Comparison of ENCODE assay signal across 8 mouse cellular contexts in the genomic region with DNA sequence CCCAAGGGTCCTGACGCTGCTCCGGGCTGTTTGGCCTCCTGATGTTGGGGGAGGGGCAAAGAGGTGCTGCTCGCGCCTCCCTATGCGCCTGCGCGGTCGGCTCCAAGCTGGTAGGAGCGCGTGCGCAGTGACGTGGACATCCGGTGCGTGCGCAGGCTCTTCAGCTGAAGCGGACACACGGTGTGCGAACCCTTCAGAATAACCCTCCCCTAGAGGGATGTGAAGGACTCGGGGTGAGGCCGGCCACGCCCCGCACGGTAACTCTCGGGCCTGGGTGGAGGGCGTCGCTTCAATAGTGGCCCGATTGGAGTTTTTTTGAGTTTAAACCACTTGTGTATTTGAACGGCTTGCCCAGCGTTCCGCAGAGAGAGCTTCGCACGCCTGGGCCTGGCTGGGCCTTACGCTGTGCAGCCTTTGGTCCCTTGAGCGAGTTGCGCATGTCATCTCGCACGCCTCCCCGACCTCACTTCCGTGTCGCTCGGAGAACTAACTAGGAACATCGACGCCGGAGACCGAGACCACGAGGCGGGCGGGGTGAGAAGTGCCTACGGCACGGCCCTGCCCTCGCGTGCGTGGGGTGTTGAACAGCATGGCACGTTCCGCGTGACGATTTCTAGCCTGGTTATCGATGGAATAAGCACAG. TPM values are rescaled to one million over a fixed set of nuclear protein-coding genes. Genes with fewer than 3 reads are reported as not detected.
DNase-seq lines count a peak whose midpoint lies in the region; ATAC-seq and TF ChIP-seq lines count a peak whose summit lies in the region.

A gene (plus strand): TSS at position 139 of the 643 bp plus-strand sequence.

- 0 out of 2 replicates have a peak, but pooled peaks have one; percentile 35 for TF ChIP-seq EP300 in heart, adult 2 months (IDR thresholded peaks at IDR 0.05; ENCODE audit: insufficient read depth, low read depth, low read length)

- peak within 1 kb of the TSS; percentile 59 for H3K4me3 ChIP-seq in embryonic facial prominence, embryonic 14.5 days (ENCODE audit: low read depth, low read length)
- peak within 1 kb of the TSS; percentile 69 for H3K4me3 ChIP-seq in heart, adult 2 months
- peak within 1 kb of the TSS; percentile 66 for H3K4me3 ChIP-seq in limb, embryonic 13.5 days
- peak within 1 kb of the TSS; percentile 70 for H3K4me3 ChIP-seq in midbrain, embryonic 16.5 days (ENCODE audit: low read depth, low read length)

- intact Hi-C loops in heart, adult 2 months (cut with DNase I): loop anchor here (2.0 to 5.0 kb wide), 2 partner anchors 24 to 100 kb away; a partner anchor contains a TSS

- H3K36me3 ChIP-seq in embryonic facial prominence, embryonic 14.5 days (ENCODE audit: control insufficient read depth, insufficient read depth, low read length): peaks cover 2% of the 10 kb centered on the region; the same call in 1 of the 2 replicates
- H3K36me3 ChIP-seq in heart, adult 2 months (ENCODE audit: control insufficient read depth, insufficient read depth, low read length): peaks cover 7% of the 10 kb centered on the region
- H3K36me3 ChIP-seq in limb, embryonic 13.5 days: peaks cover 5% of the 10 kb centered on the region; the same call in 1 of the 2 replicates
- no peaks in the 10 kb centered on the region for H3K36me3 ChIP-seq in midbrain, embryonic 16.5 days (ENCODE audit: control insufficient read depth, insufficient read depth, low read length)

- no peaks in the 10 kb centered on the region for H3K9me3 ChIP-seq in embryonic facial prominence, embryonic 14.5 days (ENCODE audit: control insufficient read depth, low read length)
- no peaks in the 10 kb centered on the region for H3K9me3 ChIP-seq in limb, embryonic 13.5 days
- no peaks in the 10 kb centered on the region for H3K9me3 ChIP-seq in midbrain, embryonic 16.5 days (replicated peaks; ENCODE audit: control insufficient read depth, low read length, poor library complexity, severe bottlenecking)

- peaks cover 7% of the 10 kb centered on the region; the same call in 1 of the 2 replicates for H3K4me1 ChIP-seq in embryonic facial prominence, embryonic 14.5 days (ENCODE audit: control insufficient read depth, insufficient read depth, low read length)
- H3K4me1 ChIP-seq in heart, adult 2 months (ENCODE audit: control insufficient read depth, insufficient read depth, low read length): peaks cover 8% of the 10 kb centered on the region
- H3K4me1 ChIP-seq in limb, embryonic 13.5 days: peaks cover 21% of the 10 kb centered on the region
- H3K4me1 ChIP-seq in midbrain, embryonic 16.5 days (ENCODE audit: control insufficient read depth, insufficient read depth, low read length): peaks cover 18% of the 10 kb centered on the region

- peak within 1 kb of the TSS; percentile 90 for H3K4me2 ChIP-seq in embryonic facial prominence, embryonic 14.5 days (ENCODE audit: low read depth, low read length)
- H3K4me2 ChIP-seq in limb, embryonic 13.5 days (replicated peaks): peak within 1 kb of the TSS; percentile 96
- H3K4me2 ChIP-seq in midbrain, embryonic 16.5 days (ENCODE audit: low read length): peak within 1 kb of the TSS; percentile 99

- peak within 1 kb of the TSS; percentile 92 for H3K27ac ChIP-seq in embryonic facial prominence, embryonic 14.5 days (replicated peaks; ENCODE audit: low read depth, low read length)
- H3K27ac ChIP-seq in heart, adult 2 months: peak within 1 kb of the TSS; percentile 87
- H3K27ac ChIP-seq in limb, embryonic 13.5 days: peak within 1 kb of the TSS; percentile 89
- H3K27ac ChIP-seq in midbrain, embryonic 16.5 days (ENCODE audit: low read length): peak within 1 kb of the TSS; percentile 82

- DNase-seq in 3T3-L1 (ENCODE audit: low read depth, low spot score): peak; percentile 98
- peak; percentile 87 to 93 for DNase-seq in adrenal gland, postnatal 4 days (ENCODE audit: low spot score in 2 of 2)
- peak; percentile 99 for DNase-seq in embryonic facial prominence, embryonic 14.5 days (ENCODE audit: low spot score)
- peak; percentile 96 to 97 for DNase-seq in heart, adult 2 months
- DNase-seq in kidney, adult 8-10 months: peak; percentile 91
- DNase-seq in spleen, postnatal 10 days (ENCODE audit: low spot score in 2 of 2): peak; percentile 89 to 98

- ATAC-seq in embryonic facial prominence, embryonic 14.5 days (ENCODE audit: low read depth): peak; percentile 98
- peak; percentile 98 for ATAC-seq in limb, embryonic 13.5 days (ENCODE audit: low FRiP score, low read depth)
- ATAC-seq in midbrain, embryonic 16.5 days: peak; percentile 97

- peak within 1 kb of the TSS; percentile 70 for H3K9ac ChIP-seq in embryonic facial prominence, embryonic 14.5 days (ENCODE audit: low read depth, low read length)
- peak within 1 kb of the TSS; percentile 32 for H3K9ac ChIP-seq in heart, adult 2 months (ENCODE audit: low read depth, low read length)
- peak within 1 kb of the TSS; percentile 72 for H3K9ac ChIP-seq in limb, embryonic 13.5 days
- H3K9ac ChIP-seq in midbrain, embryonic 16.5 days (ENCODE audit: low read depth, low read length): peak within 1 kb of the TSS; percentile 63

- 2% methylated on average over 51 of the region's 58 CpGs for WGBS in embryonic facial prominence, embryonic 14.5 days
- 1% methylated on average over 58 of the region's 58 CpGs for WGBS in heart, adult 2 months
- under 1% methylated on average over 58 of the region's 58 CpGs for WGBS in limb, embryonic 13.5 days
- WGBS in midbrain, embryonic 16.5 days: under 1% methylated on average over 58 of the region's 58 CpGs

- H3K79me2 ChIP-seq in heart, adult 2 months (replicated peaks; ENCODE audit: control insufficient read depth, insufficient read depth, low read length): peaks cover 3% of the 10 kb centered on the region

- peak; percentile 85 for TF ChIP-seq POLR2A in heart, adult 2 months (IDR thresholded peaks at IDR 0.05; ENCODE audit: insufficient read depth, low read depth, low read length)

- H3K27me3 ChIP-seq in embryonic facial prominence, embryonic 14.5 days (replicated peaks; ENCODE audit: control insufficient read depth, insufficient read depth, low read length): no peaks in the 10 kb centered on the region
- no peaks in the 10 kb centered on the region for H3K27me3 ChIP-seq in heart, adult 2 months (ENCODE audit: control insufficient read depth, insufficient read depth, low read length)
- no peaks in the 10 kb centered on the region for H3K27me3 ChIP-seq in limb, embryonic 13.5 days
- H3K27me3 ChIP-seq in midbrain, embryonic 16.5 days (ENCODE audit: control insufficient read depth, insufficient read depth, low read depth, low read length): no peaks in the 10 kb centered on the region

- peak; percentile 7; the same call in 1 of the 2 replicates for TF ChIP-seq CTCF in heart, adult 2 months (IDR thresholded peaks at IDR 0.05)

RNA-seq across cellular contexts. Expression of the gene that starts here (rescaled TPM):
- 10 to 100 TPM; 56.9 to 58.7 TPM for total RNA-seq in adrenal gland, postnatal 4 days (2021)
- polyA plus RNA-seq in embryonic facial prominence, embryonic 14.5 days (2014; fragmentation: Nextera tagmentation; extraction: Ambion mirVana): 33.4 and 33.9 TPM in 2 replicates
- total RNA-seq in heart, adult 2 months (2021): 10 to 100 TPM; 36.2 to 41.0 TPM
- polyA plus RNA-seq in heart, adult 2 months (2012; rRNA removed): 11.6 and 21.6 TPM in 2 replicates
- 36.3 and 37.3 TPM in 2 replicates for polyA plus RNA-seq in limb, embryonic 13.5 days (2015; fragmentation: Nextera tagmentation; extraction: Ambion mirVana)
- 24.0 and 26.6 TPM in 2 replicates for polyA plus RNA-seq in midbrain, embryonic 16.5 days (2015; fragmentation: Nextera tagmentation; extraction: Ambion mirVana)

Comparison
In these comparisons a context has a peak if more than half of its experiments do, and no peak if none do; other contexts are left out.
1. Peak in every context shown above with its lines: DNase-seq, ATAC-seq, H3K4me3 ChIP-seq and H3K27ac ChIP-seq.